Mouse (Mus musculus) intestine, embryonic 14.5 days (tissue): ENCODE measurements around the gene Atox1. TPM values are rescaled to one million over a fixed set of nuclear protein-coding genes. Genes with fewer than 3 reads are reported as not detected.

Experiments
- ATAC-seq: fragments of 200-750 bp; cut with Nextera tagmentation; replicated peaks from 2 replicates; pipeline ENCODE4 v1.8.0; 2017; ENCODE audit warnings: low read depth, moderate number of reproducible peaks, moderate TSS enrichment, moderate library complexity; ENCODE audit not compliant: low FRiP score, low TSS enrichment
- DNase-seq: peaks from one replicate; pipeline ENCODE4 v3.0.0-alpha.2; 2018; ENCODE audit warnings: low spot score
- H3K27ac ChIP-seq: fragments of 300-500 bp; sonication (generic); 2 replicates; pipeline ENCODE4 v1.5.1; 2014; ENCODE audit warnings: low read depth, mild to moderate bottlenecking, control low read depth
- H3K27me3 ChIP-seq: fragments of 300-500 bp; sonication (generic); replicated peaks from 2 replicates; pipeline ENCODE4 v1.6.1; 2014; ENCODE audit warnings: low read length, control low read depth; ENCODE audit not compliant: control insufficient read depth, insufficient read depth
- H3K36me3 ChIP-seq: fragments of 300-500 bp; sonication (generic); 2 replicates; pipeline ENCODE4 v1.6.1; 2014; ENCODE audit warnings: low read length, control low read depth; ENCODE audit not compliant: control insufficient read depth, insufficient read depth
- H3K4me1 ChIP-seq: fragments of 300-500 bp; sonication (generic); replicated peaks from 2 replicates; pipeline ENCODE4 v1.6.1; 2014; ENCODE audit warnings: low read length, control low read depth, mixed read lengths; ENCODE audit not compliant: control insufficient read depth, insufficient read depth
- H3K4me2 ChIP-seq: fragments of 300-500 bp; sonication (generic); 2 replicates; pipeline ENCODE4 v1.6.1; 2014; ENCODE audit warnings: low read length
- H3K4me3 ChIP-seq: fragments of 300-500 bp; sonication (generic); 2 replicates; pipeline ENCODE4 v1.5.1; 2014; ENCODE audit warnings: low read depth, low read length, control low read depth, mixed read lengths
- H3K9ac ChIP-seq: fragments of 300-500 bp; sonication (generic); 2 replicates; pipeline ENCODE4 v1.6.1; 2014; ENCODE audit warnings: mild to moderate bottlenecking, low read length
- H3K9me3 ChIP-seq: fragments of 300-500 bp; sonication (generic); 2 replicates; pipeline ENCODE4 v1.6.1; 2016; ENCODE audit warnings: low read length, control low read depth; ENCODE audit not compliant: control insufficient read depth
- WGBS: fragments of 180-500 bp; shearing (Covaris S2); extraction: QIAGEN DNeasy Blood & Tissue Kit; methylation state at CpG from one replicate; pipeline ENCODE4 v1.1.7; 2014; 5-methylcytosine and 5-hydroxymethylcytosine counted together
- microRNA-seq: library from miRNA; unstranded; fragments of <30 nt; microRNA quantifications from one replicate; pipeline ENCODE4, GENCODE M21; 2016
- polyA plus RNA-seq: library from polyadenylated mRNA; unstranded; fragments of >200 nt; fragmentation: Nextera tagmentation; extraction: Ambion mirVana; gene quantifications from 2 replicates; pipeline ENCODE4 v1.2.1, GENCODE M21; 2014

Gene Atox1
- polyA plus RNA-seq, 1 experiment from 2014 or later, result 443 TPM

GRCm38 (mm10) chr11:55405601-55406469 lies 55.2 kb downstream of the Atox1 start:
- Histone ChIP-seq H3K9me3 (no peaks in the 10 kb centered on the region), H3K4me2 (no peak overlapping the region), H3K9ac (no peak overlapping the region), H3K36me3 (peaks cover 90% of the 10 kb centered on the region), H3K4me1 (0 out of 2 replicates have a peak, but pooled peaks cover 2% of the 10 kb centered on the region), H3K27ac (peak overlapping the region; percentile 57), H3K4me3 (no peak overlapping the region), H3K27me3 (no peaks in the 10 kb centered on the region)
- ATAC-seq (0 out of 2 replicates have a peak, but pooled peaks have one; percentile 12), DNase-seq (no peak)
- WGBS, result 56% methylated on average over 8 of the region's 8 CpGs

GRCm38 (mm10) chr11:55404659-55405457 lies 56.2 kb downstream of the Atox1 start:
- DNase-seq (no peak), ATAC-seq (no peak)
- 82% methylated on average over 9 of the region's 9 CpGs for WGBS
- 0 out of 2 replicates have a peak, but pooled peaks cover 3% of the 10 kb centered on the region for H3K4me1 ChIP-seq
- H3K9ac ChIP-seq, result no peak overlapping the region
- no peak overlapping the region for H3K4me3 ChIP-seq
- H3K27me3 ChIP-seq, result no peaks in the 10 kb centered on the region
- peaks cover 93% of the 10 kb centered on the region for H3K36me3 ChIP-seq
- peak overlapping the region; percentile 57; the same call in 1 of the 2 replicates for H3K27ac ChIP-seq
- no peaks in the 10 kb centered on the region for H3K9me3 ChIP-seq
- H3K4me2 ChIP-seq, result no peak overlapping the region

GRCm38 (mm10) chr11:55400863-55401262 lies 60.2 kb downstream of the Atox1 start:
- Histone ChIP-seq H3K27ac (no peak overlapping the region), H3K9ac (no peak overlapping the region), H3K4me3 (no peak overlapping the region), H3K4me1 (0 out of 2 replicates have a peak, but pooled peaks cover 3% of the 10 kb centered on the region), H3K9me3 (no peaks in the 10 kb centered on the region), H3K36me3 (peaks cover 88% of the 10 kb centered on the region), H3K27me3 (no peaks in the 10 kb centered on the region), H3K4me2 (no peak overlapping the region)
- WGBS, result 78% methylated on average over 2 of the region's 2 CpGs
- DNase-seq (no peak), ATAC-seq (peak; percentile 69)

- ATAC-seq, result no peak
- H3K27ac ChIP-seq, result no peak overlapping the region
- no peaks in the 10 kb centered on the region for H3K27me3 ChIP-seq
- H3K4me1 ChIP-seq, result 0 out of 2 replicates have a peak, but pooled peaks cover 3% of the 10 kb centered on the region
- no peak overlapping the region for H3K4me3 ChIP-seq
- WGBS, result 97% methylated on average over 8 of the region's 8 CpGs
- peaks cover 81% of the 10 kb centered on the region for H3K36me3 ChIP-seq
- H3K9ac ChIP-seq, result no peak overlapping the region
- H3K4me2 ChIP-seq, result no peak overlapping the region
- no peak for DNase-seq
- H3K9me3 ChIP-seq, result no peaks in the 10 kb centered on the region
Measured at GRCm38 (mm10) chr11:55398371-55398770, 62.7 kb downstream of the Atox1 start.

- H3K4me1 ChIP-seq, result 0 out of 2 replicates have a peak, but pooled peaks cover 3% of the 10 kb centered on the region
- ATAC-seq, result no peak
- H3K4me3 ChIP-seq, result no peak overlapping the region
- H3K27me3 ChIP-seq, result no peaks in the 10 kb centered on the region
- peaks cover 72% of the 10 kb centered on the region for H3K36me3 ChIP-seq
- DNase-seq, result no peak
- no peaks in the 10 kb centered on the region for H3K9me3 ChIP-seq
- no peak overlapping the region for H3K27ac ChIP-seq
- H3K9ac ChIP-seq, result no peak overlapping the region
- H3K4me2 ChIP-seq, result no peak overlapping the region
- 86% methylated on average over 9 of the region's 9 CpGs for WGBS
Measured at GRCm38 (mm10) chr11:55397441-55397840, 63.6 kb downstream of the Atox1 start.

GRCm38 (mm10) chr11:55397036-55397435 lies 64.0 kb downstream of the Atox1 start:
- Histone ChIP-seq H3K4me2 (no peak overlapping the region), H3K9ac (no peak overlapping the region), H3K9me3 (no peaks in the 10 kb centered on the region), H3K27me3 (no peaks in the 10 kb centered on the region), H3K4me1 (0 out of 2 replicates have a peak, but pooled peaks cover 3% of the 10 kb centered on the region), H3K27ac (no peak overlapping the region), H3K4me3 (no peak overlapping the region), H3K36me3 (peaks cover 68% of the 10 kb centered on the region)
- ATAC-seq (no peak), DNase-seq (no peak)
- 86% methylated on average over 2 of the region's 2 CpGs for WGBS

Small RNAs within 50 kb of the gene (microRNA-seq; reads per million reads assigned to microRNA genes)
- gene Mir7652, result 0.76 reads per million

Other genes starting within 250 kb of the Atox1 start
- 0.07 TPM in 2 replicates for gene Fat2, start 124.7 kb downstream of the Atox1 start, polyA plus RNA-seq
- 1,391 and 1,474 TPM in 2 replicates for gene Sparc, start 38.1 kb downstream of the Atox1 start, polyA plus RNA-seq
- 198 and 212 TPM in 2 replicates for gene G3bp1, start 8.4 kb upstream of the Atox1 start, polyA plus RNA-seq
- not detected in 2 replicates for gene Glra1, start 147.0 kb upstream of the Atox1 start, polyA plus RNA-seq